Mouse (Mus musculus) liver, embryonic 11.5 days (tissue): ENCODE measurements around the gene Olfr1381. TPM values are rescaled to one million over a fixed set of nuclear protein-coding genes. Genes with fewer than 3 reads are reported as not detected.
"Not testable (repeated sequence)": the region's sequence is repeated elsewhere in the genome, so short reads cannot be mapped to it uniquely, and the experiment has no call there.

ENCODE experiments used
- ATAC-seq: fragments of 200-750 bp; cut with Nextera tagmentation; replicated peaks from 2 replicates; pipeline ENCODE4 v1.8.0; 2017; ENCODE audit warnings: moderate number of reproducible peaks, mild to moderate bottlenecking, moderate TSS enrichment, moderate library complexity; ENCODE audit not compliant: low FRiP score
- DNase-seq: peaks from one replicate; pipeline ENCODE4 v3.0.0-alpha.2; 2017; ENCODE audit warnings: low spot score
- H3K27ac ChIP-seq: fragments of 300-500 bp; sonication (generic); 2 replicates; pipeline ENCODE4 v1.5.1; 2014; ENCODE audit warnings: mild to moderate bottlenecking, low read depth, low read length, control low read depth
- H3K27me3 ChIP-seq: fragments of 300-500 bp; sonication (generic); replicated peaks from 2 replicates; pipeline ENCODE4 v1.6.1; 2014; ENCODE audit warnings: low read length, mixed read lengths; ENCODE audit not compliant: control insufficient read depth, insufficient read depth
- H3K36me3 ChIP-seq: fragments of 300-500 bp; sonication (generic); 2 replicates; pipeline ENCODE4 v1.6.1; 2014; ENCODE audit warnings: mild to moderate bottlenecking, low read length, moderate library complexity, mixed read lengths; ENCODE audit not compliant: control insufficient read depth, insufficient read depth
- H3K4me1 ChIP-seq: fragments of 300-500 bp; sonication (generic); replicated peaks from 2 replicates; pipeline ENCODE4 v1.6.1; 2014; ENCODE audit warnings: low read length, mixed read lengths; ENCODE audit not compliant: control insufficient read depth, insufficient read depth
- H3K4me2 ChIP-seq: fragments of 300-500 bp; sonication (generic); 2 replicates; pipeline ENCODE4 v1.6.1; 2014; ENCODE audit warnings: mild to moderate bottlenecking, control low read depth, moderate library complexity
- H3K4me3 ChIP-seq: fragments of 300-500 bp; sonication (generic); 2 replicates; pipeline ENCODE4 v1.5.1; 2014; ENCODE audit warnings: low read depth, low read length, control low read depth
- H3K9ac ChIP-seq: fragments of 300-500 bp; sonication (generic); 2 replicates; pipeline ENCODE4 v1.6.1; 2014; ENCODE audit warnings: low read depth, low read length, control low read depth
- H3K9me3 ChIP-seq: fragments of 300-500 bp; sonication (generic); 2 replicates; pipeline ENCODE4 v1.6.1; 2016; ENCODE audit warnings: low read length, inconsistent platforms, mixed read lengths; ENCODE audit not compliant: control insufficient read depth
- WGBS: fragments of 180-500 bp; shearing (Covaris S2); extraction: QIAGEN DNeasy Blood & Tissue Kit; methylation state at CpG from one replicate; pipeline ENCODE4 v1.1.7; 2014; 5-methylcytosine and 5-hydroxymethylcytosine counted together
- polyA plus RNA-seq: library from polyadenylated mRNA; unstranded; fragments of >200 nt; fragmentation: Nextera tagmentation; extraction: Ambion mirVana; gene quantifications from 2 replicates; pipeline ENCODE4 v1.2.1, GENCODE M21; 2014

Olfr1381 gene
- polyA plus RNA-seq, result not detected in 2 replicates

DNA sequence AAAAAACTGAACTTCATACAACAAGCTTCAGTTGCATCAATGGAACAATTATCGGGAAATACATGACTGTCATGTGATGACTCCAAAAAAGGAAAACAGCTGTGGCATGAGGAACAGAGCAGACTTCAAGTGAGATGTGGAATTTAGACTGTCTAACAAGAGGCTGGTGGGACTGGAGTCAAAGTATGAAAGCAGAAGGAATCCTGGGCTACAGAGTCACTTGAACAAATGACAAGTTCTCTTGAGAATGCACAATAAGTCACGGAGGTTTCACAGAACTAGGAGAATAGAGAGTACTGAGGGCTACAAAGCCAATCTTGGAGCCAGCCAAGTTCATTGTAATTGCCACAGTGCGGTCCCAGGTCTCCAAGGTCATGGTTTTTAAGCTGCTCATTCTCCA lies at the start of gene Olfr1381:
TSS of gene Olfr1381 (plus strand) at position 301 of the 400 bp plus-strand sequence.
- H3K4me1 ChIP-seq, H3K27me3 ChIP-seq, H3K4me2 ChIP-seq, H3K4me3 ChIP-seq, H3K27ac ChIP-seq, H3K9me3 ChIP-seq, DNase-seq, ATAC-seq, H3K9ac ChIP-seq, H3K36me3 ChIP-seq: not testable (repeated sequence)
- WGBS, result 74% methylated on average over 3 of the region's 3 CpGs

DNA sequence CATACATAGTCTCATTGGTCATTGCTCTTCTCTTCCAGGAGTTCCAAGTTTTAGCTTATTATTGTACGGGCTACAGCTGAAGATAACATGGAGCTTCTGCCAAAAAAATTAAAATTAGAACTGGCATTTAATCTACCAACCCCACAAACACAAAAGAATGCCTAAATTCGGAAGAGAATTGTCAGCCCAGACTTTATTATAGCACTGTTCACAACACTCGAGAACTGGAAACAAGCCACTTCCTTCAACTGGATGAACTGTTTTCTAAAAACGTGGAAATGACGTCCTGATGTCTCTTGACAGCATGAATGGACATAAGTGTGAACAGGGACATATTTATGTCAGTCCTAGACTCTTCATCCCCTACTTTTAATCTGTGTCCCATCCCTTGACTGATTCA lies 25.2 kb upstream of the Olfr1381 start:
- ATAC-seq, result no peak
- 56% methylated on average over 5 of the region's 5 CpGs for WGBS

GRCm38 (mm10) chr11:49519348-49519747 lies 23.9 kb upstream of the Olfr1381 start, which contains the start of gene Olfr1383:
TSS of gene Olfr1383 (plus strand) at chr11:49519648.
- no peaks in the 10 kb centered on the region for H3K27me3 ChIP-seq
- no peak within 1 kb of the TSS for H3K4me2 ChIP-seq
- H3K36me3 ChIP-seq, result no peaks in the 10 kb centered on the region
- H3K4me1 ChIP-seq, result no peaks in the 10 kb centered on the region
- no peak for ATAC-seq
- H3K9me3 ChIP-seq, result no peaks in the 10 kb centered on the region
- DNase-seq, result no peak
- no peak within 1 kb of the TSS for H3K9ac ChIP-seq
- H3K4me3 ChIP-seq, result no peak within 1 kb of the TSS
- H3K27ac ChIP-seq, result no peak within 1 kb of the TSS

More for the DNA sequence above, 25.2 kb upstream of the Olfr1381 start:
- H3K4me2 ChIP-seq, result no peak overlapping the region
- no peaks in the 10 kb centered on the region for H3K9me3 ChIP-seq
- no peak overlapping the region for H3K9ac ChIP-seq
- H3K4me3 ChIP-seq, result no peak overlapping the region
- H3K36me3 ChIP-seq, result no peaks in the 10 kb centered on the region
- H3K4me1 ChIP-seq, result no peaks in the 10 kb centered on the region
- H3K27me3 ChIP-seq, result no peaks in the 10 kb centered on the region
- DNase-seq, result no peak
- H3K27ac ChIP-seq, result no peak overlapping the region

- Histone ChIP-seq H3K36me3 (no peaks in the 10 kb centered on the region), H3K27me3 (no peaks in the 10 kb centered on the region), H3K9ac (no peak within 1 kb of the TSS), H3K27ac (no peak within 1 kb of the TSS), H3K4me3 (no peak within 1 kb of the TSS), H3K9me3 (no peaks in the 10 kb centered on the region), H3K4me1 (no peaks in the 10 kb centered on the region), H3K4me2 (no peak within 1 kb of the TSS)
- ATAC-seq (no peak), DNase-seq (no peak)
- WGBS, result 76% methylated on average over 3 of the region's 3 CpGs
Measured at GRCm38 (mm10) chr11:49527947-49528346, 15.3 kb upstream of the Olfr1381 start, which contains the start of gene Olfr1382. TSS of gene Olfr1382 (plus strand) at chr11:49528247.

GRCm38 (mm10) chr11:49532761-49533160 lies 10.5 kb upstream of the Olfr1381 start:
- Histone ChIP-seq H3K9ac (no peak overlapping the region), H3K27me3 (no peaks in the 10 kb centered on the region), H3K4me3 (no peak overlapping the region), H3K9me3 (no peaks in the 10 kb centered on the region), H3K36me3 (no peaks in the 10 kb centered on the region), H3K4me1 (no peaks in the 10 kb centered on the region), H3K27ac (no peak overlapping the region), H3K4me2 (no peak overlapping the region)
- ATAC-seq (no peak), DNase-seq (no peak)

DNA sequence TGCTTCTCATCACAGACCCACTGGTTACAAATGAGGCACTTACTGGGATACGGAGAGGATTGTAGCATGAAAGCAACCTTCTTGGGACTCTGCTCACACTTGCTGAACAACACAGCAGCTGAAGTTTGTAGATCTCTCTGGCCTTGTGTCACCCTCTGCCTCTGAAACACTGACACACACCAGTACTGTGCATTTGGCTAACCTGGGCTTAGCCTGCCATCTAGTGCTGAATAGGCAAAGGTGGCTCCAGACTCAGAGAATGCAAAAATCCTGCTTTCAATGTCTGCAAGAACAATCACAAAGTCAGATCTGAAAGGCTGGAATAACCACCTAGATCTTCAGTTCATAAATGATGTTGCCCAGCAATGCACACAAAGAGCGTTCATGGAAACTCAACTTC lies 6.6 kb upstream of the Olfr1381 start:
- not testable (repeated sequence) for H3K27ac ChIP-seq, H3K9ac ChIP-seq, H3K27me3 ChIP-seq, H3K36me3 ChIP-seq, H3K4me1 ChIP-seq, H3K9me3 ChIP-seq, ATAC-seq, H3K4me3 ChIP-seq, DNase-seq, H3K4me2 ChIP-seq
- WGBS, result 89% methylated on average over 2 of the region's 2 CpGs

GRCm38 (mm10) chr11:49554033-49554432 lies 10.8 kb downstream of the Olfr1381 start:
- not testable (repeated sequence) for DNase-seq, H3K27ac ChIP-seq, ATAC-seq, H3K9ac ChIP-seq, H3K4me3 ChIP-seq, H3K9me3 ChIP-seq, H3K4me1 ChIP-seq, H3K4me2 ChIP-seq, H3K36me3 ChIP-seq, H3K27me3 ChIP-seq
- WGBS, result 72% methylated on average over 3 of the region's 3 CpGs

DNA sequence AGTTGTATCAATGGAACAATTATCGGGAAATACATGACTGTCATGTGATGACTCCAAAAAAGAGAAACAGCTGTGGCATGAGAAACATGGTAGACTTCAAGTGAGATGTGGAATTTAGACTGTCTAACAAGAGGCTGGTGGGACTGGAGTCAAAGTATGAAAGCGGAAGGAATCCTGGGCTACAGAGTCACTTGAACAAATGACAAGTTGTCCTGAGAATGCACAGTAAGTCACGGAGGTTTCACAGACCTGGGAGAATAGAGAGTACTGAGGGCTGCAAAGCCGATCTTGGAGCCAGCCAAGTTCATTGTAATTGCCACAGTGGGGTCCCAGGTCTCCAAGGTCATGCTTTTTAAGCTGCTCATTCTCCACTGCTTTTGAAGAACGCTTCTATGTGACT lies 13.3 kb downstream of the Olfr1381 start, which contains the start of gene Olfr1380:
TSS of gene Olfr1380 (plus strand) at position 301 of the 400 bp plus-strand sequence.
- DNase-seq, H3K4me1 ChIP-seq, H3K4me2 ChIP-seq, H3K9me3 ChIP-seq, H3K9ac ChIP-seq, H3K27me3 ChIP-seq, H3K36me3 ChIP-seq, H3K4me3 ChIP-seq, H3K27ac ChIP-seq, ATAC-seq: not testable (repeated sequence)
- 65% methylated on average over 5 of the region's 5 CpGs for WGBS

- H3K27me3 ChIP-seq, H3K9me3 ChIP-seq, H3K36me3 ChIP-seq, DNase-seq, ATAC-seq, H3K4me1 ChIP-seq, H3K9ac ChIP-seq, H3K4me2 ChIP-seq, H3K4me3 ChIP-seq, H3K27ac ChIP-seq: not testable (repeated sequence)
- 28% methylated on average over 2 of the region's 2 CpGs for WGBS
Measured at GRCm38 (mm10) chr11:49575054-49575453, 31.8 kb downstream of the Olfr1381 start.
